Mouse (Mus musculus): ENCODE data around the gene Mrps26.
"Not testable (repeated sequence)": the region's sequence is repeated elsewhere in the genome, so short reads cannot be mapped to it uniquely, and the experiment has no call there.

Mrps26 gene

DNA sequence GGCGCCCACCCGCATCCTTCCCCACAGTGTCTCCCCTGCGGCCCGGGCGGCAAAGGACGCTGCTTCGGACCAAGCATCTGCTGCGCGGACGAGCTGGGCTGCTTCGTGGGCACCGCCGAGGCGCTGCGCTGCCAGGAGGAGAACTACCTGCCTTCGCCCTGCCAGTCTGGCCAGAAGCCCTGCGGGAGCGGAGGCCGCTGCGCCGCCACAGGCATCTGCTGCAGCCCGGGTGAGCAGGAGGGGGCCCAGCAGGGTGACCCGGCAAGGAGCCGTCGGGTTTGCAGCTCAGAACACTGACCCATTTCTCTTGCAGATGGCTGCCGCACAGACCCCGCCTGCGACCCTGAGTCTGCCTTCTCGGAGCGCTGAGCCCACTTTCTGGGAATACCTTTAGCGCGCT is 13.0 kb downstream of the Mrps26 start:
- DNase-seq (ENCODE audit: low spot score) = not testable (repeated sequence)

DNA sequence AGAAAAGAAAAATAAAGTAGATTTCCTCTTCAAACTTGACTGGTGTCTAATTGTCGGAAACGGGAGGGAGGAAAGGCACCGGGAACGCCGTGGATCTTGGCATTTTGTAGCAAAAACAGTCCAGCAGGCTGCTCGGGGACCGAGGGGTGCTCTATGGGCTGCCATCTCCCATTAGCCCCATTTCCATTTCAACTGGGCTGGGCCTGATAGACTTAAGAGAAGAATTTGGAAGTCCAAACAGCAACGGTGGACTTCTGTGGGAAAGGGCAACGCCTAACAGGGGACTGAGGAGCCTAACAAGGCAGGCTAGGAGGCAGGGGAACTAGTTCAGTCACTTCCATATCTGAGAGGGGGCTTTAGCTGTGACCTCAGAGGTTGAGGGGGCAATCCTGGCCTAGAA is 13.5 kb downstream of the Mrps26 start:
- no peak for DNase-seq (ENCODE audit: low spot score)

DNA sequence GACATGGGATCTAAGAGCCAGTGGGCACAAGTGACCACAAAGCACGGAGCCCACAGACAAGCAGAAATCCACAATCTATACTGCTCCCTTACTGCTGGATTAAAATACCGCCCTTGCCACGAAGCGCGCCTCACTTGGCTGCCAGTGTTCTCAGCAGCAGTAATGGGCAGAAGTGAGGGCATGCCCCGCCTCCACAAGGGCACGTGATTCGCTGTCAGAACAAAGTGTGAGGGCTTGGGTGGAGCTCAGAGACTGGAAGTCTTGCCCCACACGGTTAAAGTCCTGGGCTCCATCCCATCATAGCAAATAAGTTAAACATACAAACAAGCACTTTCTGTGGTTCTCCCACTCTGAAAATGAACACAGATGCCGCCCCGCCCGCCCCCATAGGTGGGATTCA is 14.1 kb downstream of the Mrps26 start:
- DNase-seq (ENCODE audit: low spot score) = peak; percentile 57

DNA sequence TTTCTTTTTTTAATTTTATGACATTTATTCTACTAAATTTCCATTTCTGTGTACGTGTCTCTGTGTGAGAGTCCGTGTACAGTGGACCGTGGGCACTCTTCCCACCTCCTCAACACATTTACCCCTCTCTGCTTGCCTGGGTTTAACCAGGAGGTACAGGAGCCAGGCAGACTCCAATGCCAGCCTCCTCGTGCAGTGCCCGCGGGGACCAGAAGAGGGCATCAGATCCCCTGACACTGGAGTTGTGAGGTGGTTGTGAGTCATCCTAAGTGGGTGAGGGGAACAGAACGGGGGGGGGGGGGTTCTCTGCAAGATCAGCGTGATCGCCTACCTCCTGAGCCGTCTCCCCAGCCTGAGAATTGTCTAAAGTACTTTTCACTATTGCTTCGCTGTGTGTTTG is 14.6 kb downstream of the Mrps26 start:
- DNase-seq (ENCODE audit: low spot score) = peak; percentile 67

DNA sequence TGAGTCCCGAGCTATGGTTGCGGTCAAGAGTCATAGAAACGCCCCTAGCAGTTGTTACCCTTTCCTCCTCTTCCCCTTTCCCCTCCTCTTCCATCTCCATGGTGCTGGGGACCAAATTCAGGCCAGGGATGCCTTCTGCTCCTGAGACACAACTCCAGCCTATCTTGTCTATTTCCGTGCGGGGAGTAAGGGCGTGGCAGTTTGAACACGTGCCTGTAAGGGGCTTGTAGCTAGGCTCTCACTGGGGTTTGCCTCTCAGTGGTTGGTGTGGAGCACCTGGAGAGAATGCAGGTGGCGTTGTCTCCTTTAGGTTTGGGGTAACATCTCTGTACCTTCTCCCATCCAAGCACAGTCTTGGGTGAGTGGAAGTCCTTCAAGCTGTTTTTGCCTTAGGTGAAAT is 16.2 kb downstream of the Mrps26 start:
- no peak for DNase-seq (ENCODE audit: low spot score)

DNA sequence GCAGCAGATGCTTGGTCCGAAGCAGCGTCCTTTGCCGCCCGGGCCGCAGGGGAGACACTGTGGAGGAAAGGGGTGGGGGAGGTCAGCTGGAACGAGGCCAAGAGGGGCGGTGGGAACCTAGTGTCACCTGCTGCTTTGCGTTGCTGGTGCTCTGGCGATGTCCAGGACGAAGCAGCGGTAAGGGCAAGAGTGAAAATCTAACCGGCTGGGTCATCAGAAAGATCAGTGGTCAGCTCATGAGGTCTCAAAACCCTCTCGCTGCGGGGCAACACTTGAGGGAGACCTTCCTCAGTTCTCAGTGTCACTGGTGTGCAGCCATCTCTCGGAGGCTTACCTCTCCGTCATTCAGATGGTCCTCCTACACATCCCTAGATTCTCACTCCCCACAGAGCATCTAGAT is 17.7 kb downstream of the Mrps26 start:
- no peak for DNase-seq (ENCODE audit: low spot score)

DNA sequence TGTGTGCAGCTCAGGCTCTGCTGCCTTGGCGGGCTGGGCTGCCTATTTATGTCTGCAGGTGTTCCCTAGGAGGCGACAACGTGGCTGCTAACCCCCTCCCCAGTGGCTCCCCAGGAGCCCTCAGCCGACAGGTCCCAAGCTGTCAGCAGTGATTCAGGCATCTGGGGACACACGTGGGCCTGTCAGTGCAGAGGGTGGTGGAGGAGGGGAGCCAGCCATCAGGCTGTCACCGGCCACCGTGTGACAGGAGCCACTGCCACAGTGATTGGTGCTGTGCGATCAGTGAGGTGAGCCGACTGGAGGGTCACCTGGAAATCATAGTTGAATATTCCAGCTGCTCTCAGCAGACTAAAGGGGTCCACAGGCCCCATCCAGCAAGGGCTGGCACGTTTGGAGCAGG is 19.0 kb downstream of the Mrps26 start, which contains the start of gene Avp:
Gene Avp (minus strand): TSS at position 3 of the 400 bp plus-strand sequence.
- DNase-seq (ENCODE audit: low spot score) = no peak

DNA sequence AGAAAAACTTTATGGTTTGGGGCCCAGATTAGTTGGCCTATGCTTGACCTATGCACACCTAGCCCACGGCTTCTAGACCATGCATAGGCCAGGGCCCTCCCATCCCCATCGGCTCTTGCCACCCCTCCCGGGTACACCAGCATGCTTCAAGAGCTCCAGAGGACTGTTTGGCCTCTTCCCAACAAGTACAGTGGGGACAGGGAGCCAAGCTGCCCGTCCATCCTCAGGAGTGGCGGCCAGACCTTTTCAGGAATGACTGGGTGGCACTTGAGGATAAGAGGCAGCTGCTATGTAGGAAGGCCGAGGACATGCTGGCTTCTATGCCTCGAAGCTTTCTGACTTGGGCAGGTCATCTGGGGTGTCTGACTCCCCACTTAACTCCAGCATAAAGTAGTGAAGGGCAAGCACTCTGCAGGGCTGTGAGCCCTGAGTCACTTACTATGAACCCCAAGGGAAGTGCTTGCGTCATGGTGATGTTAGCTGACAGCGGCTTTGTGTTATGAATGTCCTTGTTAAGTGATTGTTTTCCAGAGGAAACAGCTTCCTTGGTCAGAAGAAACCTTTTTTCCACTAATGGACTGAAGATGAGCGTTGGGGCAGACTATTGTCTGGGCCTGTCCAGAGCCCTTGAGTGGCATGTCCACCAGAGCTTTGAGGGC is 20.5 kb downstream of the Mrps26 start:
- DNase-seq (ENCODE audit: low spot score) = no peak

DNA sequence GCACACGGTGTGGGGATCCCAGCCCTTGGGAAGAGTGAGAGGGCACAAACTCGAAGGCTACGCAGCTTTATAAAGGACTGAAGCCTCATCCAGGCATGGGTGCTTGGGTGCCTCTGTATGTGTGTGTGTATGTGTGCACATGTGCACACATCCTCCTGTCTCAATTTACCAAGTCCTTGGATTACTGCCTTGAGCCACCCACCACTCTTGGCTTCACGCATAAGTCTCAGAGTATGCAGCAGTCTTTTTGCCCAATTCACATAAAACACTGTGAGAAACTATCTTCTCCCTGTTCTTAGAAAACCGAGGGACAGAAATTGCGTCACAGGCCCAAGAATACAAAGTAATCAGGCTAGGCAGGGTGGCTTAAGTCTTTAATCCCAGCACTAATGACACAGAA is 22.5 kb downstream of the Mrps26 start:
- no peak for DNase-seq (ENCODE audit: low spot score)

DNA sequence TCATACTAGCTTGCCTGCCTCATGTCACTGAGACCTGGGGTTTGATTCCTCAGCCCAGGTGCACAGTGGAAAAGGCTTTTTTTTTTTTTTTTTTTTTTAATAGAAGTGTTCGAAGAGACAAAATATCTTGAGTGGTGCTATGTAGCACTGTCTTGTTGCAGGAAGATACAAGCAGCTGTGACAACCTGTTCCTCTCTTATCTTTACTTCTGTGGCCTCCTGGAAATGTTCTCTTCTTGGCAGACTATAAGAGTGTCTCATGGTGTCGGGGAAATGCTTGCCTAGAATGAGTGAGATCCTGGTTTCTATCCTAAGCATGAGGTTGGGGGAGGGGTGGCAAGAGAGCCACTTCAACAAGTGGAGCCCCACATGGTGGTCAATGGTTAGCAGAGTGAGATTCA is 24.8 kb downstream of the Mrps26 start:
- DNase-seq (ENCODE audit: low spot score) = no peak

DNA sequence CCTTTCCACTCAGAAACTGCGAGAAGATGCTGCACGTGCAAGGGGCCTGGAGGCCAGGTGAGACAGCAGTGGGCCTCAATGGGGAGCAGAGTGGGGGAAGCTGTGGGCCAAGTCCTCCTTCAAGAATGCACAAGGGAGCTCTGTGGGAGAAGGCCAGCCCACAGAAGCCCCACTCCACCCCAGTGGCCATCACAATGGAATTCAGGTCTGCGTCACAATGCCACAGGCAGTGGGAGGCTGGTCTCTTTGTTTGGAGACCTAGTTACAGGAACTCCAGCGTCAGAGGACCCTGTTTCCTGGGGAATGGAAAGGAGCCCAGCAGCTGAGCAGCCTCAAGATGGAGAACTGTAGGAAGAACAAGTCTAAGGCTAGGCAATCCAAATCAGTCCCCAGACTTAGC is 25.6 kb downstream of the Mrps26 start:
- no peak for DNase-seq (ENCODE audit: low spot score)

DNA sequence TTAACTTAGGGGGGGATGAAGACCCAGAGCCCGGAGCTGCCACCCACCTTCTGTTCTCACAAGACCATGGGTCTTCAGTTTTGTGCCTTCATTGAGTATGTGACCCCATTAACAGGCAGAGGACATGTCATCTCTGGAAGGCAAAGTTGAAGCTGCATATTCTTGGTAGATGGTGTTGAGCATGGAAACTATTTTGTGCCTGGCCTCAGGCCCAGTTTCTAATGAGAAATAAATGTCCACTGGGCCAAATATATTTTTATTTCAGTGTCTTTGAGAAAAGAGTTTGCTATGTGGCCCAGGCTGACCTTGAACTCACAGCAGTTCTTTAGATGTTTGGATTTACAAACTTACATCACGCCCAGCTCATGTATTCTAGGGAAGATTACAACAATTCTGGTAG is 26.2 kb downstream of the Mrps26 start:
- no peak for DNase-seq (ENCODE audit: low spot score)

DNA sequence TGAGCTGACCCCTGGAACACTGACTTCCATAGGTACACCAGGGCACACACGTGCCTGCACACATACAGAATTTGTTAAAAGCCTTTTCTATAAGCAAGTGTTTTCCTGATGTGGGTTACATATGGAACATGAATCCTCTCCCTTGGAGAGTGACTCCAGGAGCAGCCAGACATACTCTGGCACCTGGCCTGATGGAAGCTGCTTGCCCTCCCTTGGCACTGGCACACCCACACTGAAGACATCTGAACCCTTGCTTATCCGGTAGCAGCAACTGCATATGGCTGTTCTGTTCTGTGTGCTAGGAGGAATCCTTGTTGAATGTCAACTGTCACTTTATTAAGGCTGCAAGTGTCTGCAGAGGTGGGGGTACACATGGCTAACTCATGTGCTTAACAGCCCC is 27.5 kb downstream of the Mrps26 start:
- no peak for DNase-seq (ENCODE audit: low spot score)

DNA sequence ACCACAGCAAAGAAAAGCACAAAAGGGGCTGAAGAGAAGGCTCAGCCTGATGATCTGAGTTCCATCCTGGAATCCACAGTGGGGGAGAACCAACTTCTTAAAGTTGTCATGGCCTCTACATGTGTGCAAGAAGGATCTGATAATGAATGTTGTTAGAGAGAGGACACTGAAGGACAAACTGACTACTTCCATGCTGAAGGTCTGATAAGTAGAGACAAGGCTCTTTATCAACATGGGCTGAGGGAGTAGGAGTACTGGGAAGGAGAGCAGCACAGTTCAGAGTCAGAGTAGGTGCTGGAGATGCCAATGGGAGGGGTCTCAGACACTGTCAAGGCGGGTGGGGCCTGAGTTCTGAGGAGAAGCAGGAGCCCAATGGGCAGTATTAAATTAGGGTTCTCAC is 32.1 kb downstream of the Mrps26 start:
- no peak for DNase-seq (ENCODE audit: low spot score)

DNA sequence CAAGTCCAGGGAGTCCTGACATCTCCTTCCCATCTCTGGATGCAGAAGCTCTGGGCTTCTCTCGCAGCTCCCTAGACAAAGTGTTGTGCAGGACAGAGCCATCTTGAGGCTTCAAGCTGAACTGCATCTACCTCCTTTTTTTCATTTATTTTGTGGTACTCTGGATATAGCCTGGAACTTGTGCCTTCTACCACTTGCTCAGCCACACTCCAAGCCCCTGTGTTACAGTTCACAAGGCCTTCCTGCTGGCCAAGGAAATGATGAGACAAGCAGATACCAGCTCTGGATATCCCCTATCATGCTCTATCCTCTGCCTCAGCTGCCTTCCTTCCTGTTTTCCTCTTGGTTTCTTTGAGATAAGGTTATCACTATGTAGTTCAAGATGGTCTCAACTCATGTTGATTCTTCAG is 34.1 kb downstream of the Mrps26 start:
- DNase-seq (ENCODE audit: low spot score) = peak; percentile 61

DNA sequence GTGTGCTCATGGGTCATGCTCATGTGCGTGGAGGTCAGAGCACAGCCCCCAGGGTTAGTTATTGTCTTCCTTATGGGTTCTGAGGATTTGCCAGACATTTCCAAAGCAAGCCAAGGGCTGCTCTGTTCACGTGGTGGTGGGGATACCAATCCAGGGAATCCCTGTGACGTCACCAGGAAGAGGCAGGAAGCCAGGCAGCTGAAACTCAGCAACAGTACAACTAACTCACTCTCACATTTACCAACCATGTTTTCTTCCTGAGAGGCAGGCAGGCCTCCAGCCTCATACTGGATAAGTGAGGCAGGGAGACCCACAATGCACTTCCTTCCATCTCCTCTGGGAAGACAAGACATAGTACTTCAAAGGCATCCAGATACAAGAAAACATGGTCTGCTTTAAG is 34.9 kb downstream of the Mrps26 start:
- no peak for DNase-seq (ENCODE audit: low spot score)

DNA sequence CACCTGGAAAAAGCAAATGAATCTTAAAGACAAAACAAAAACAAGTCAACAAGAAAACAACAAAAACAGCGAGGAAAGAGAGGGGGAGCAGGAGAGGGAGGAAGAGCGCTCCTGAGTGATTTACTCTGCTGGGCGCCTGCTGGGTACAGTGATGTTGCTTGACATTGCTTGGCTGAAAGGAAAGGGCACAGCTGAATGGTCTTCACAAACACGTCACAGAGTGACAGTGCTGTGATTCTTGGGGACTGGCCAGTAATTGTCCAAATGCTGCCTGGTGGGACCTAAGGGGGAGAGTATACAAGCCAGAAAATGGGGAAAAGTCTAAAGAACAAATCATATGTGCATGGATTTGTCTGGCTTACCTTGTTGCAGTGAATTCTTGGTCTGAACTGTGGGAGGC is 38.7 kb downstream of the Mrps26 start:
- no peak for DNase-seq (ENCODE audit: low spot score)

DNA sequence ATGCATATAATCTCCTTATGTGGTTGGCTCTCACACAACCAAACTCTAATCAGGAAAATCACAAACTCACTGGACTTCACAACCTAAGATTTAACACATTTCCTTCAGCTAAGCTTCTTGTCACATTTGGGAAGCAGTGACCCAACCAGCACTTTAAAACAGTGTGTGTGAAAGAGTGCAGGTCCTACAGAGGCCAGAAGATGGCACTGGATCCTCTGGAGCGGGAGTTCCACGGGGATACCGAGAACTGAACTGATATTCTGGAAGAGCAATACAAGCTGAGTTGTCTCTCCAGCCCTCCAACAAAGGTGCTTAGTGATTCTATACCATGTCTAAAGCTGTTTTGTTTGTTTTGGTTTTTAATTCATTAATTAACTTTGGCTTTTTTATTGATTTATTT is 49.5 kb downstream of the Mrps26 start:
- DNase-seq (ENCODE audit: low spot score) = no peak

Measured in adipocyte (in vitro differentiated cells).